Mouse (Mus musculus) kidney, embryonic 14.5 days (tissue): Measurements from ENCODE around the gene Hoxd9. TPM values are rescaled to one million over a fixed set of nuclear protein-coding genes. Genes with fewer than 3 reads are reported as not detected.

ENCODE experiments used
- ATAC-seq: fragments of 200-750 bp; cut with Nextera tagmentation; 2 replicates; pipeline ENCODE4 v1.8.0; 2017; ENCODE audit warnings: moderate number of reproducible peaks, mild to moderate bottlenecking, moderate TSS enrichment, moderate library complexity; ENCODE audit not compliant: low FRiP score, low TSS enrichment
- H3K27ac ChIP-seq: fragments of 300-500 bp; sonication (generic); 2 replicates; pipeline ENCODE4 v1.5.1; 2014; ENCODE audit warnings: low read depth, mild to moderate bottlenecking, low read length, moderate library complexity, mixed read lengths
- H3K27me3 ChIP-seq: fragments of 300-500 bp; sonication (generic); 2 replicates; pipeline ENCODE4 v1.6.1; 2014; ENCODE audit warnings: mild to moderate bottlenecking, low read length; ENCODE audit not compliant: control insufficient read depth, insufficient read depth
- H3K36me3 ChIP-seq: fragments of 300-500 bp; sonication (generic); 2 replicates; pipeline ENCODE4 v1.6.1; 2014; ENCODE audit warnings: low read length, mixed read lengths; ENCODE audit not compliant: control insufficient read depth, insufficient read depth
- H3K4me1 ChIP-seq: fragments of 300-500 bp; sonication (generic); 2 replicates; pipeline ENCODE4 v1.6.1; 2014; ENCODE audit warnings: low read length, mixed read lengths; ENCODE audit not compliant: control insufficient read depth, insufficient read depth
- H3K4me2 ChIP-seq: fragments of 300-500 bp; sonication (generic); replicated peaks from 2 replicates; pipeline ENCODE4 v1.6.1; 2014; ENCODE audit warnings: low read depth, mild to moderate bottlenecking, low read length
- H3K4me3 ChIP-seq: fragments of 300-500 bp; sonication (generic); 2 replicates; pipeline ENCODE4 v1.5.1; 2014; ENCODE audit warnings: mild to moderate bottlenecking, low read length
- H3K9ac ChIP-seq: fragments of 300-500 bp; sonication (generic); 2 replicates; pipeline ENCODE4 v1.6.1; 2014; ENCODE audit warnings: low read depth, mild to moderate bottlenecking, low read length, moderate library complexity
- H3K9me3 ChIP-seq: fragments of 300-500 bp; sonication (generic); 2 replicates; pipeline ENCODE4 v1.6.1; 2016; ENCODE audit warnings: low read length; ENCODE audit not compliant: control insufficient read depth
- WGBS: fragments of 180-500 bp; shearing (Covaris S2); extraction: QIAGEN DNeasy Blood & Tissue Kit; methylation state at CpG from one replicate; pipeline ENCODE4 v1.1.7; 2014; 5-methylcytosine and 5-hydroxymethylcytosine counted together
- polyA plus RNA-seq: library from polyadenylated mRNA; unstranded; fragments of >200 nt; fragmentation: Nextera tagmentation; extraction: Ambion mirVana; gene quantifications from 2 replicates; pipeline ENCODE4 v1.2.1, GENCODE M21; 2014

Hoxd9 gene
- polyA plus RNA-seq, 1 experiment from 2014 or later: 36.2 TPM

- Histone ChIP-seq H3K4me1 (peaks cover 27% of the 10 kb centered on the region; the same call in 1 of the 2 replicates), H3K36me3 (no peaks in the 10 kb centered on the region), H3K27me3 (no peaks in the 10 kb centered on the region), H3K9me3 (no peaks in the 10 kb centered on the region), H3K9ac (peak overlapping the region; percentile 100), H3K4me3 (peak overlapping the region; percentile 79), H3K4me2 (peak overlapping the region; percentile 56), H3K27ac (peak overlapping the region; percentile 100)
- peak; percentile 16; the same call in 1 of the 2 replicates for ATAC-seq
- 4% methylated on average over 26 of the region's 26 CpGs for WGBS
These were observed 6.3 kb downstream of the Hoxd9 start for GRCm38 (mm10) chr2:74703720-74704392.

DNA sequence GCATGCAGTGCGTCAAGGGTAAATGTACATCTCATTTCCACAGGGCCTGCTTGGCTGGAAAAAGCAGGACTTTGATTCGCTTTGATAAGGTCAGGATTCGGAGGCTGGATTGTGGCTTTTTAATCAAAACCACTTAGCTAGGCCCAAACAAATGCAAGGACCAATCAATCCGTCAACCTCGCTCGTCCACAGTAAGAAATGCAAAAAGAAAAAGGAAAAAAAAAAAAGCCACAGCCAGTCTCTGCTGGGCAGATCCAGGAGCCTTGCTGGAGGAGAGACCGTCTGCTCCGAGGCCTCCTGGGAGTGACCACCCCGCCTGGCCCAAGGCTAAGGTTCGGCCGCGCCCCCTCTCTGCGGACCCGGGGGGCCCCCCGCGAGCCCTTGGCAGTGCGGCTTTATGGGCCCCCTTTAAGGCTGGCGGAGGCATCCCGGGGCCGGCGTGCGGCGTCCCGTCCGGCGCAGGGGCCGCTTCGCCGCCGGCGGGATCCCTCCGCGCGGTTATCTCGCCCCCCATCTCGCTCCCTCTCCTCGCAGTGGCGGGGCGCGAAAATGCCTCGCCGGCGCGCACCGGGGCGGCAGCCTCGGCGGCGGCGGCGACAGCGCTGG, 7.0 kb downstream of the Hoxd9 start, which contains the start of gene Hoxd8:
Gene Hoxd8 (plus strand): TSS at position 223 of the 606 bp plus-strand sequence.
- Histone ChIP-seq H3K9me3 (no peaks in the 10 kb centered on the region), H3K9ac (peak within 1 kb of the TSS; percentile 100), H3K4me3 (peak within 1 kb of the TSS; percentile 79), H3K27me3 (no peaks in the 10 kb centered on the region), H3K36me3 (no peaks in the 10 kb centered on the region), H3K4me2 (peak within 1 kb of the TSS; percentile 56), H3K4me1 (peaks cover 33% of the 10 kb centered on the region; the same call in 1 of the 2 replicates), H3K27ac (peak within 1 kb of the TSS; percentile 100)
- peak; percentile 65 for ATAC-seq
- WGBS: 1% methylated on average over 47 of the region's 52 CpGs

GRCm38 (mm10) chr2:74704999-74705466, 7.5 kb downstream of the Hoxd9 start:
- H3K4me3 ChIP-seq: peak overlapping the region; percentile 79
- peaks cover 38% of the 10 kb centered on the region; the same call in 1 of the 2 replicates for H3K4me1 ChIP-seq
- WGBS: 0% methylated on average over 58 of the region's 66 CpGs
- ATAC-seq: peak; percentile 33
- H3K4me2 ChIP-seq: peak overlapping the region; percentile 56
- H3K27ac ChIP-seq: peak overlapping the region; percentile 100
- H3K36me3 ChIP-seq: no peaks in the 10 kb centered on the region
- no peaks in the 10 kb centered on the region for H3K9me3 ChIP-seq
- peak overlapping the region; percentile 100 for H3K9ac ChIP-seq
- H3K27me3 ChIP-seq: no peaks in the 10 kb centered on the region

GRCm38 (mm10) chr2:74705467-74706089, 8.1 kb downstream of the Hoxd9 start:
- no peaks in the 10 kb centered on the region for H3K27me3 ChIP-seq
- peak; percentile 54 for ATAC-seq
- peak overlapping the region; percentile 56 for H3K4me2 ChIP-seq
- H3K27ac ChIP-seq: peak overlapping the region; percentile 100
- no peaks in the 10 kb centered on the region for H3K9me3 ChIP-seq
- H3K9ac ChIP-seq: peak overlapping the region; percentile 100
- H3K4me3 ChIP-seq: peak overlapping the region; percentile 79
- WGBS: under 1% methylated on average over 48 of the region's 85 CpGs
- no peaks in the 10 kb centered on the region for H3K36me3 ChIP-seq
- H3K4me1 ChIP-seq: peaks cover 35% of the 10 kb centered on the region

- Histone ChIP-seq H3K4me3 (peak overlapping the region; percentile 79), H3K27me3 (no peaks in the 10 kb centered on the region), H3K9ac (peak overlapping the region; percentile 100), H3K36me3 (no peaks in the 10 kb centered on the region), H3K4me2 (peak overlapping the region; percentile 56), H3K4me1 (peaks cover 38% of the 10 kb centered on the region), H3K27ac (peak overlapping the region; percentile 100), H3K9me3 (no peaks in the 10 kb centered on the region)
- under 1% methylated on average over 13 of the region's 13 CpGs for WGBS
- no peak for ATAC-seq
These were observed 8.9 kb downstream of the Hoxd9 start for GRCm38 (mm10) chr2:74706393-74706960.

GRCm38 (mm10) chr2:74707599-74707998, 10.1 kb downstream of the Hoxd9 start:
- Histone ChIP-seq H3K36me3 (no peaks in the 10 kb centered on the region), H3K27me3 (no peaks in the 10 kb centered on the region), H3K27ac (peak overlapping the region; percentile 73), H3K4me3 (peak overlapping the region; percentile 79), H3K9ac (peak overlapping the region; percentile 68), H3K4me2 (peak overlapping the region; percentile 56), H3K4me1 (peaks cover 38% of the 10 kb centered on the region), H3K9me3 (no peaks in the 10 kb centered on the region)
- no peak for ATAC-seq
- 12% methylated on average over 7 of the region's 7 CpGs for WGBS

- Histone ChIP-seq H3K9ac (peak overlapping the region; percentile 46; the same call in 1 of the 2 replicates), H3K4me1 (peaks cover 38% of the 10 kb centered on the region), H3K27ac (peak overlapping the region; percentile 73; the same call in 1 of the 2 replicates), H3K4me3 (peak overlapping the region; percentile 79), H3K9me3 (no peaks in the 10 kb centered on the region), H3K36me3 (no peaks in the 10 kb centered on the region), H3K27me3 (no peaks in the 10 kb centered on the region), H3K4me2 (peak overlapping the region; percentile 56)
- no peak for ATAC-seq
- 24% methylated on average over 4 of the region's 4 CpGs for WGBS
These were observed 11.1 kb downstream of the Hoxd9 start for GRCm38 (mm10) chr2:74708676-74709075.

DNA sequence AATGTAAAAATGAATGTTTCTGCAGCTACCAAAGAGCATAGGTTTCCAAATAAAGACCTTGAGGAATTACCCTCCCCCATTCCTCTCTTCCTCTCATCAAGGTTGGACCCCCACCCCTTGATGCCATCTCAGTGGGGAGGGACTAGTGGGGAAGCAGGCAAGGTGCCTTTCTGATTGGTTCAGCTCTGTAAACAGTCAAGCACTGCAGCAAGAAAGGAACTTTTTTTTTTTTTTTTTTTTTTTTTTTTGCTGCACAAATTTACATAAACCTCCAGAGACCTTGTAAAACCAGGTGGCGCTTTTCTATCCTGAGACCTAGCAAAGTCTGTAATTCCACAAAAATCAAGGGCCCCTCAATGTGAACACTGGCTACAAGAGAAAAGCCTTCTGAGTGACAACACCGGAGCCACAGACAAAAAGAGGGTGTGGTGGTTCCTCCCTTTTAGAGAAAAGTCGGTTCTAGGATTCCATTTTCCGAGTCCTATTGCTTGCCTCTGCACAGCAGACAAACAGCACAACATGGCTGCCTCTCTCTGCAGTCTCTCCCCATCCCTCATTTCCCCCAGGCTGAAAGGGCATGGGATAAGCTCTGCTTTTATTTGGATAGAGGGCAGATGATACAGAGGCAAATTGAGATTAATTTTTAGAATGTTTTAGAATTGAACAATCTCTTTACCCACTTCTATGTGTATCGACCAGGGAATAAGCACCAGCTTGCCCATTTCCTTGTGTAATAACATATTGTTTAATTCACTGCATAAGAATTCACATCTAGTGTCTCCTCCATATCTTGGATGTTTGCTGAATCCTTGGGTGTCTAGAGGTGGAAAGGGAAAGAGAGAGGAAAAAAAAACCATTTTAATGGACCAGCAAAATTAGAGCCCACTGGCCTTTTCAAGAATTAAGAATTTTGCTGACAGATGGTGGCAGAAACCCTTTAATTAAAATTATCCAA, 12.2 kb downstream of the Hoxd9 start:
- H3K4me2 ChIP-seq: peak overlapping the region; percentile 69
- H3K27me3 ChIP-seq: no peaks in the 10 kb centered on the region
- peak overlapping the region; percentile 55 for H3K27ac ChIP-seq
- peak overlapping the region; percentile 5; the same call in 1 of the 2 replicates for H3K4me3 ChIP-seq
- 13% methylated on average over 5 of the region's 5 CpGs for WGBS
- no peak for ATAC-seq
- H3K9ac ChIP-seq: peak overlapping the region; percentile 93; the same call in 1 of the 2 replicates
- no peaks in the 10 kb centered on the region for H3K36me3 ChIP-seq
- H3K4me1 ChIP-seq: peaks cover 32% of the 10 kb centered on the region
- no peaks in the 10 kb centered on the region for H3K9me3 ChIP-seq
